Mouse (Mus musculus) cerebellum, adult 2 months (tissue): ENCODE data around the gene Ccdc141. TPM values are rescaled to one million over a fixed set of nuclear protein-coding genes. Genes with fewer than 3 reads are reported as not detected.

ENCODE experiments used
- DNase-seq, 2 experiments: peaks; one replicate each; pipeline ENCODE4 v3.0.0; 2021
- H3K27ac ChIP-seq: fragments of 200-500 bp; 2 replicates; pipeline ENCODE4 v1.5.1; 2012; ENCODE audit warnings: low read length, control low read depth, inconsistent platforms; ENCODE audit not compliant: insufficient read depth
- H3K27me3 ChIP-seq: fragments of 200-500 bp; 2 replicates; pipeline ENCODE4 v1.6.1; 2012; ENCODE audit warnings: inconsistent platforms, mild to moderate bottlenecking, low read length, moderate library complexity; ENCODE audit not compliant: control insufficient read depth, insufficient read depth
- H3K4me1 ChIP-seq: fragments of 200-500 bp; 2 replicates; pipeline ENCODE4 v1.6.1; 2011; ENCODE audit warnings: low read length; ENCODE audit not compliant: control insufficient read depth, insufficient read depth
- H3K4me3 ChIP-seq: fragments of 200-500 bp; replicated peaks from 2 replicates; pipeline ENCODE3; 2011; ENCODE audit warnings: mild to moderate bottlenecking, low read depth, low read length, control low read depth; ENCODE audit not compliant: insufficient read depth
- CTCF ChIP-seq: fragments of 200-500 bp; IDR thresholded peaks from 2 replicates; pipeline ENCODE4 v1.5.1; 2011; ENCODE audit warnings: low read depth, mild to moderate bottlenecking, control low read depth, low read length, moderate library complexity, borderline replicate concordance; ENCODE audit not compliant: insufficient read depth
- POLR2A ChIP-seq: fragments of 200-500 bp; IDR thresholded peaks from 2 replicates; pipeline ENCODE4 v1.6.1; 2011; ENCODE audit warnings: low read length, control low read depth, borderline replicate concordance; ENCODE audit not compliant: insufficient read depth
- WGBS: fragments of 180-500 bp; shearing (Covaris S2); methylation state at CpG from one replicate; pipeline ENCODE4 v1.1.7; 2018; 5-methylcytosine and 5-hydroxymethylcytosine counted together
- polyA plus RNA-seq: library from polyadenylated mRNA; depleted of rRNA; stranded (reverse); fragments of >200 nt; gene quantifications from 2 replicates; pipeline ENCODE4 v1.2.3, GENCODE M21; 2012

The Ccdc141 gene
- polyA plus RNA-seq, 1 experiment = 9.7 TPM

- DNase-seq = no peak
- H3K4me1 ChIP-seq = peaks cover 6% of the 10 kb centered on the region; the same call in 1 of the 2 replicates
- 78% methylated on average over 4 of the region's 4 CpGs for WGBS
- TF ChIP-seq CTCF (no peak), POLR2A (no peak)
- H3K4me3 ChIP-seq = no peak overlapping the region
- no peak overlapping the region for H3K27ac ChIP-seq
- H3K27me3 ChIP-seq = no peaks in the 10 kb centered on the region
Measured at GRCm38 (mm10) chr2:77166366-77166765, 4.1 kb downstream of the Ccdc141 start.

DNA sequence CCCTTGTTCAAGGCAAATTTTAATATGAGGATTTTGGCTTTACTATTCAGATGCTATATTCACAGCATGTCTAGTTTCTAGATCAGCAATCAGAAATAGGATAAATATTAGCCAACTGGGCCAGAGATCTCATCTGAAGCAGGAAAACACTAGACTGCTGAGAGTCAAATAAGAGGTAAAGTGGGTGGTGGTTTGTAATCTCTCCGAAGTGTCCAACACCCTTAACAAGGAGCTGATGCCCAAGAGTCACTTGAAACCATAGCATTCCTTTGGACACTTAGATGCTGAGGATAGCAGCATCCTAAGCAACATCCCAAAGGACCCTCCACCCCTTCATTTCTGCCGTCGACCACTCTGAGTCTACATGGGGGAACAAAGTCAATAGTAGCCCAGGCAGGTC is 5.8 kb downstream of the Ccdc141 start:
- DNase-seq = no peak
- 93% methylated on average over 3 of the region's 3 CpGs for WGBS
- Histone ChIP-seq H3K4me3 (no peak overlapping the region), H3K27me3 (no peaks in the 10 kb centered on the region), H3K27ac (no peak overlapping the region), H3K4me1 (no peaks in the 10 kb centered on the region)
- TF ChIP-seq CTCF (no peak), POLR2A (no peak)

- no peak overlapping the region for H3K27ac ChIP-seq
- 90% methylated on average over 3 of the region's 3 CpGs for WGBS
- H3K4me1 ChIP-seq = no peaks in the 10 kb centered on the region
- DNase-seq = no peak
- H3K4me3 ChIP-seq = no peak overlapping the region
- H3K27me3 ChIP-seq = no peaks in the 10 kb centered on the region
- TF ChIP-seq CTCF (no peak), POLR2A (no peak)
Measured at GRCm38 (mm10) chr2:77163381-77163780, 7.1 kb downstream of the Ccdc141 start.

GRCm38 (mm10) chr2:77162135-77162534 is 8.3 kb downstream of the Ccdc141 start:
- DNase-seq = no peak
- Histone ChIP-seq H3K27ac (no peak overlapping the region), H3K4me3 (no peak overlapping the region), H3K27me3 (no peaks in the 10 kb centered on the region), H3K4me1 (no peaks in the 10 kb centered on the region)
- TF ChIP-seq POLR2A (no peak), CTCF (no peak)
- 92% methylated on average over 3 of the region's 3 CpGs for WGBS

GRCm38 (mm10) chr2:77157546-77157945 is 12.9 kb downstream of the Ccdc141 start:
- Histone ChIP-seq H3K27me3 (no peaks in the 10 kb centered on the region), H3K27ac (no peak overlapping the region), H3K4me3 (no peak overlapping the region), H3K4me1 (no peaks in the 10 kb centered on the region)
- DNase-seq = no peak
- TF ChIP-seq CTCF (no peak), POLR2A (no peak)
- WGBS = 97% methylated on average over 4 of the region's 4 CpGs

DNA sequence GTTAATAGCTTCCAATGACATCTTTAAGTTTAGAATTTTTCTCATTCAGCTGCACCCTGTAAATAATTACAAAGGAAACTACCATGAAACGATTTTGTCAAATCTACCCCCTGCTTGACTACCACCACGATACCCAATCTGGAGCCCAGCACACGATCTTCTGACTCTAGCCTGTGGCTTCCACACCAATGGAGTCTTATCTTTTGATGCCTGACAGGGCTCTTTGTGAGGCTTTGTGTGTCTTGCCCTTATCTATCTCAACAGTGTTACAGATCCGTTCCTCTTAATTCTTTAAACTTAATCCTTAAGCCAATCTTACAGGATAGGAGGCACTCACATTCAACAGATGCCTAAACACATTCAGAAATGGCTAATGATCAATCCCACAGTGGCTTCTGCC is 16.4 kb downstream of the Ccdc141 start:
- 67% methylated on average over 4 of the region's 4 CpGs for WGBS
- TF ChIP-seq CTCF (no peak), POLR2A (no peak)

DNA sequence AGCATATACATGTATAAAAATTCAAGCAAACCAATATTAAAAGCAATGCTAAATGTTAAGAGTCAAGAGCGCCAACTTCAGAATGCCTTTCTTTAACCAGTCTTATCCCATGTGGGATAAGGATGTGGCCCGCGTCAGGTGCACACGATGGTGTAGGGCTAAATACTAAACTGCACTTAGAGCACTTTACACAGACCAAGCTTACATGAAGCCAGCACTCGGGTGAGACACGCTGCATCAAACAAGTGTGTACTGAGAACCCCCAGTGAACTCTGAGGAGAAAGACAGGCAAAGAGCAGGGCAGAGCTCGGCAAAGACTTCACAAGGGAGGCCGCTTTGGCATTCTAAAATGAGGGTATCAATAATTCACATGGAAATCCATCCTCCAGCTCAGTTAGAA is 19.2 kb downstream of the Ccdc141 start:
- Histone ChIP-seq H3K4me1 (no peaks in the 10 kb centered on the region), H3K4me3 (no peak overlapping the region), H3K27me3 (no peaks in the 10 kb centered on the region), H3K27ac (no peak overlapping the region)
- 94% methylated on average over 8 of the region's 8 CpGs for WGBS
- no peak for TF ChIP-seq CTCF
- no peak for TF ChIP-seq POLR2A
- DNase-seq = no peak

More for the DNA sequence above, 16.4 kb downstream of the Ccdc141 start:
- no peaks in the 10 kb centered on the region for H3K27me3 ChIP-seq
- no peak overlapping the region for H3K27ac ChIP-seq
- DNase-seq = no peak
- H3K4me1 ChIP-seq = no peaks in the 10 kb centered on the region
- H3K4me3 ChIP-seq = no peak overlapping the region

GRCm38 (mm10) chr2:77149576-77149975 is 20.9 kb downstream of the Ccdc141 start:
- Histone ChIP-seq H3K27ac (no peak overlapping the region), H3K4me1 (no peaks in the 10 kb centered on the region), H3K27me3 (no peaks in the 10 kb centered on the region), H3K4me3 (no peak overlapping the region)
- WGBS = 79% methylated on average over 2 of the region's 2 CpGs
- TF ChIP-seq CTCF = no peak
- TF ChIP-seq POLR2A = no peak
- no peak for DNase-seq
